16 mouse cellular contexts compared by ENCODE assay signal in the genomic region with DNA sequence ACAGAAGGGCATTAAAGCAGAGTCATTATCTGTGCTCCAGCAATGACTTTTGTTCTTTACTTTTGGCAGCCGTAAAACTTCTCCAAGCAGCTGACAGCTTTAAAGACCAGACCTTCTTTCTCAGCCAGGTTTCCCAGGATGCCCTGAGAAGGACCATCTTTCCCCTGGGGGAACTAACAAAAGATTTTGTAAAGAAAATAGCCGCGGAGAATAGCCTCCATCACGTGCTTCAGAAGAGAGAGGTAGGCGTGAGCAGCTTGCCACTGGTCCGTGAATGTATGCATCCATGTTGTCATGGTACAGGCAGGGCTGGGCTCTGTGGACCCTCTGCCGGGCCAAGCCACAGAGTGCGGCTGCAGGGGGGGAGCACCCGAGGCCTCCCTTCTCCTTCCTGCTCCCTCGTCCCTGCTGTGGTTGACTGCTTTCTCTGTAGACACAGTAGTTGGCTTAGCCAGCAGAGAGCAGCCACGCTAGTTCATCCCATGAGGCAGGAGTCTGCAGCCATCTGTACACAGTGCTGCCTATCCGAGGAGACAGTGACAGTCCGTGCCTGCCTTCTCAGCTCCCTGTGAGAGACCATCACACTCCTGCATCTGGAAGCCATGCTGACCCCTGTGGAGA. TPM values are rescaled to one million over a fixed set of nuclear protein-coding genes. Genes with fewer than 3 reads are reported as not detected.
DNase-seq lines count a peak whose midpoint lies in the region; ATAC-seq and TF ChIP-seq lines count a peak whose summit lies in the region.
"Had no signal": no experiment of that assay in that cellular context is flagged by ENCODE, and none has a peak within 500 bp of the region (broad histone marks: within the 10 kb centered on the region; RNA-seq: fewer than 3 reads in every experiment).

No protein-coding gene starts in this region.

- TF ChIP-seq CTCF in forebrain, postnatal 0 days (IDR thresholded peaks at IDR 0.05; ENCODE audit: low read depth): no peak
- TF ChIP-seq CTCF in midbrain, postnatal 0 days (IDR thresholded peaks at IDR 0.05): no peak

- intact Hi-C loops in heart, postnatal 36 days (cut with DNase I): loop anchor here (10.0 kb wide), 1 partner anchor 342 kb away; no protein-coding TSS in a partner anchor

- no peak overlapping the region for H3K9ac ChIP-seq in heart, embryonic 15.5 days
- H3K9ac ChIP-seq in forebrain, postnatal 0 days: no peak overlapping the region
- no peak overlapping the region for H3K9ac ChIP-seq in hindbrain, embryonic 15.5 days
- H3K9ac ChIP-seq in midbrain, postnatal 0 days (replicated peaks; ENCODE audit: low read length, poor library complexity, severe bottlenecking): no peak overlapping the region
- H3K9ac ChIP-seq: limb, embryonic 12.5 days; liver, embryonic 14.5 days had no signal

- no peak for ATAC-seq in heart, embryonic 15.5 days (replicated peaks; ENCODE audit: insufficient number of reproducible peaks, insufficient read depth, low FRiP score, low read depth)
- peak; percentile 58 for ATAC-seq in forebrain, postnatal 0 days
- ATAC-seq in hindbrain, embryonic 15.5 days (ENCODE audit: low FRiP score, low read depth): peak; percentile 89
- peak; percentile 59 for ATAC-seq in midbrain, postnatal 0 days (ENCODE audit: low FRiP score)
- ATAC-seq in CD4-positive, CD25-positive, alpha-beta regulatory T cell, adult 4 months: no peak

- WGBS in heart, embryonic 15.5 days: 82% methylated on average over 13 of the region's 13 CpGs
- 38% methylated on average over 13 of the region's 13 CpGs for WGBS in forebrain, postnatal 0 days
- 31% methylated on average over 13 of the region's 13 CpGs for WGBS in hindbrain, embryonic 15.5 days
- WGBS in midbrain, postnatal 0 days: 53% methylated on average over 13 of the region's 13 CpGs

- no peaks in the 10 kb centered on the region for H3K27me3 ChIP-seq in heart, embryonic 15.5 days
- H3K27me3 ChIP-seq in forebrain, postnatal 0 days (ENCODE audit: insufficient read depth, low read length): no peaks in the 10 kb centered on the region
- no peaks in the 10 kb centered on the region for H3K27me3 ChIP-seq in hindbrain, embryonic 15.5 days
- no peaks in the 10 kb centered on the region for H3K27me3 ChIP-seq in midbrain, postnatal 0 days (ENCODE audit: insufficient read depth, low read length)
- H3K27me3 ChIP-seq: limb, embryonic 12.5 days had no signal

- peaks cover 13% of the 10 kb centered on the region for H3K4me1 ChIP-seq in heart, embryonic 15.5 days (replicated peaks)
- H3K4me1 ChIP-seq in forebrain, postnatal 0 days (ENCODE audit: insufficient read depth): no peaks in the 10 kb centered on the region
- peaks cover 23% of the 10 kb centered on the region for H3K4me1 ChIP-seq in hindbrain, embryonic 15.5 days (replicated peaks)
- no peaks in the 10 kb centered on the region for H3K4me1 ChIP-seq in midbrain, postnatal 0 days (ENCODE audit: insufficient read depth, low read length)
- H3K4me1 ChIP-seq: heart, embryonic 10.5 days; limb, embryonic 12.5 days had no signal

- H3K27ac ChIP-seq in heart, embryonic 15.5 days: 0 out of 2 replicates have a peak overlapping the region, but pooled peaks have one; percentile 38
- H3K27ac ChIP-seq in forebrain, postnatal 0 days (ENCODE audit: low read depth, low read length): no peak overlapping the region
- H3K27ac ChIP-seq in hindbrain, embryonic 15.5 days (replicated peaks): peak overlapping the region; percentile 74
- H3K27ac ChIP-seq in midbrain, postnatal 0 days (ENCODE audit: low read depth, low read length): no peak overlapping the region
- H3K27ac ChIP-seq: heart, embryonic 10.5 days; kidney, postnatal 0 days; limb, embryonic 12.5 days; liver, embryonic 14.5 days had no signal

- H3K36me3 ChIP-seq in heart, embryonic 15.5 days: peaks cover 55% of the 10 kb centered on the region
- H3K36me3 ChIP-seq in forebrain, postnatal 0 days (ENCODE audit: insufficient read depth): peaks cover 69% of the 10 kb centered on the region
- H3K36me3 ChIP-seq in hindbrain, embryonic 15.5 days: peaks cover 41% of the 10 kb centered on the region
- H3K36me3 ChIP-seq in midbrain, postnatal 0 days (ENCODE audit: insufficient read depth, low read length): peaks cover 58% of the 10 kb centered on the region

- H3K4me3 ChIP-seq in heart, embryonic 15.5 days: no peak overlapping the region
- no peak overlapping the region for H3K4me3 ChIP-seq in forebrain, postnatal 0 days (ENCODE audit: low read depth, low read length)
- H3K4me3 ChIP-seq in hindbrain, embryonic 15.5 days: no peak overlapping the region
- no peak overlapping the region for H3K4me3 ChIP-seq in midbrain, postnatal 0 days (ENCODE audit: low read depth, low read length)
- H3K4me3 ChIP-seq: heart, embryonic 10.5 days; limb, embryonic 12.5 days had no signal

- no peak overlapping the region for H3K4me2 ChIP-seq in heart, embryonic 15.5 days
- H3K4me2 ChIP-seq in forebrain, postnatal 0 days (ENCODE audit: low read depth): no peak overlapping the region
- H3K4me2 ChIP-seq in hindbrain, embryonic 15.5 days: no peak overlapping the region
- no peak overlapping the region for H3K4me2 ChIP-seq in midbrain, postnatal 0 days (ENCODE audit: low read depth, low read length, poor library complexity, severe bottlenecking)
- H3K4me2 ChIP-seq: limb, embryonic 12.5 days had no signal

- no peaks in the 10 kb centered on the region for H3K9me3 ChIP-seq in heart, embryonic 15.5 days (replicated peaks)
- no peaks in the 10 kb centered on the region for H3K9me3 ChIP-seq in forebrain, postnatal 0 days (ENCODE audit: low read length)
- H3K9me3 ChIP-seq in hindbrain, embryonic 15.5 days: no peaks in the 10 kb centered on the region
- no peaks in the 10 kb centered on the region for H3K9me3 ChIP-seq in midbrain, postnatal 0 days (ENCODE audit: low read length)
- H3K9me3 ChIP-seq: heart, embryonic 10.5 days; limb, embryonic 12.5 days had no signal

- no peak for DNase-seq in heart, postnatal 36 days
- no peak for DNase-seq in forebrain, postnatal 0 days
- peak; percentile 71 for DNase-seq in midbrain, postnatal 0 days (ENCODE audit: low spot score)
- no peak for DNase-seq in layer of hippocampus, postnatal 36 days
- DNase-seq: adrenal gland, postnatal 36 days; cerebellum, adult 8-10 months; kidney, adult 11 months; right cerebral cortex, postnatal 4 days; thymus, postnatal 14 days had no signal

RNA-seq across cellular contexts. Expression of gene Trmu, which starts 13.5 kb away (rescaled TPM):
- 29.5 and 38.9 TPM in 2 replicates for polyA plus RNA-seq in heart, embryonic 15.5 days (2015; fragmentation: Nextera tagmentation; extraction: Ambion mirVana)
- 10 to 100 TPM; 17.3 to 21.0 TPM for total RNA-seq in heart, postnatal 36 days (2021)
- total RNA-seq in forebrain, postnatal 0 days (2014; rRNA removed): 32.3 and 38.9 TPM in 2 replicates
- polyA plus RNA-seq in forebrain, postnatal 0 days (2015; fragmentation: Nextera tagmentation; extraction: Ambion mirVana): 29.0 and 31.4 TPM in 2 replicates
- polyA plus RNA-seq in hindbrain, embryonic 15.5 days (2015; fragmentation: Nextera tagmentation; extraction: Ambion mirVana): 45.7 and 50.8 TPM in 2 replicates
- total RNA-seq in midbrain, postnatal 0 days (2014; rRNA removed): 22.7 and 27.6 TPM in 2 replicates
- 37.0 and 41.4 TPM in 2 replicates for polyA plus RNA-seq in midbrain, postnatal 0 days (2015; fragmentation: Nextera tagmentation; extraction: Ambion mirVana)
- 10 to 100 TPM; 33.9 to 36.8 TPM for total RNA-seq in layer of hippocampus, postnatal 36 days (2021)
- 10 to 100 TPM; 40.6 to 50.3 TPM for polyA plus RNA-seq in CD4-positive, CD25-positive, alpha-beta regulatory T cell, adult 4 months (2017; shearing (Covaris generic))

RNA-seq across cellular contexts. Expression of gene Gtse1, which starts 33.1 kb away (rescaled TPM):
- 21.5 and 26.3 TPM in 2 replicates for polyA plus RNA-seq in heart, embryonic 15.5 days (2015; fragmentation: Nextera tagmentation; extraction: Ambion mirVana)
- total RNA-seq in heart, postnatal 36 days (2021): under 1 TPM; 0.17 to 0.46 TPM
- 2.2 and 4.3 TPM in 2 replicates for total RNA-seq in forebrain, postnatal 0 days (2014; rRNA removed)
- 3.2 and 3.7 TPM in 2 replicates for polyA plus RNA-seq in forebrain, postnatal 0 days (2015; fragmentation: Nextera tagmentation; extraction: Ambion mirVana)
- polyA plus RNA-seq in hindbrain, embryonic 15.5 days (2015; fragmentation: Nextera tagmentation; extraction: Ambion mirVana): 7.5 and 8.7 TPM in 2 replicates
- total RNA-seq in midbrain, postnatal 0 days (2014; rRNA removed): 2.4 and 3.2 TPM in 2 replicates
- polyA plus RNA-seq in midbrain, postnatal 0 days (2015; fragmentation: Nextera tagmentation; extraction: Ambion mirVana): 1.8 and 1.9 TPM in 2 replicates
- total RNA-seq in layer of hippocampus, postnatal 36 days (2021): under 1 TPM; 0.61 to 0.67 TPM
- 1 to 10 TPM; 3.0 to 7.1 TPM for polyA plus RNA-seq in CD4-positive, CD25-positive, alpha-beta regulatory T cell, adult 4 months (2017; shearing (Covaris generic))

Comparison
In these comparisons a context has a peak if more than half of its experiments do, and no peak if none do; other contexts are left out.
1. ATAC-seq: peak in forebrain, postnatal 0 days (single experiment), hindbrain, embryonic 15.5 days (single experiment) and midbrain, postnatal 0 days (single experiment); none in heart, embryonic 15.5 days (single experiment) and CD4-positive, CD25-positive, alpha-beta regulatory T cell, adult 4 months (single experiment).
2. H3K27ac ChIP-seq: peak in heart, embryonic 15.5 days (single experiment) and hindbrain, embryonic 15.5 days (single experiment); none in forebrain, postnatal 0 days (single experiment) and midbrain, postnatal 0 days (single experiment).